Mouse (Mus musculus) naive thymus-derived CD4-positive, alpha-beta T cell, adult 2 months (primary cell): ENCODE data around the gene Adcy1.

Experiments
- DNase-seq: peaks from one replicate; pipeline ENCODE4 v3.0.0-alpha.2; 2011; ENCODE audit warnings: low read depth

The Adcy1 gene

DNA sequence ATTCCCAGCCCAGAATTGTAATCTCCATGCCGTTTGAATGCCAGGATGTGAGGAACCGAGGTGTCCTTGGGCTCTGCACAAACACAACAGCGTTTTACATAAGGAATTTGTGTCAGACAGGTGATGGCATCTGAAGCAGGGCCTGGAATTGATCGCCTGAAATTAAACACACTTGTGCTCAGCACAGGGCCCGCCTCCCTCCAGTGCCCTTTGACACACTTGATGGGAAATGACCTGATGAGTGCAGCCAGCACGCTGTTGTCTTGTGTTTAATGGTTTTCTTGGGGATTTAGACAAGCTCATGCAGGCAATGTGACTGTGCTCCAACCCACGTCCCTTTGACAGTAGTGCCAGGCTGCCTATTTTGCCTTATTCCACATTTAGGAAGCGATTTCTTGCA, 124.2 kb downstream of the Adcy1 start:
- DNase-seq = no peak

- no peak for DNase-seq
Measured at GRCm38 (mm10) chr11:7188469-7188868, 125.2 kb downstream of the Adcy1 start, which contains the start of gene Gm11985. Gm11985 (minus strand) TSS chr11:7188569.

GRCm38 (mm10) chr11:7192710-7193109, 129.4 kb downstream of the Adcy1 start:
- DNase-seq = no peak

- DNase-seq = no peak
Measured at GRCm38 (mm10) chr11:7193134-7193533, 129.8 kb downstream of the Adcy1 start.

- DNase-seq = no peak
Measured at GRCm38 (mm10) chr11:7194432-7195311, 131.4 kb downstream of the Adcy1 start.

DNA sequence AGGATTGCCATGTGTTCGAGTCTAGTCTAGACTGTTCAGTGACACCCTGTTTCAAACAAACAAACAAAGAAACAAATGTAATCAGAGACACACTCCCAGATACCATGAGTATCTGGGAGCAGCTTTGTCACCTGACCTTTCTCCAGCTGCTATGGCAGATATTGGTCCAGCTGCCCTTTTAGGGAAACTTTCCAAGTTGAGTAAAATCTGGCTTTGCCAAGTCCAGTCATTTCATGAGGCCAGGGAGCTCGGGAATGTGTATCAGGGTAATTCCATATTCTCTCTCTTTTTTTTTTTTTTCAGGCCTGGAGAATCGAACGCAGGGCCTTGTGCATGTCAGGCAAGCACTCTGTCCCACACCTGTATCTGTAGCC, 132.0 kb downstream of the Adcy1 start:
- DNase-seq = no peak

DNA sequence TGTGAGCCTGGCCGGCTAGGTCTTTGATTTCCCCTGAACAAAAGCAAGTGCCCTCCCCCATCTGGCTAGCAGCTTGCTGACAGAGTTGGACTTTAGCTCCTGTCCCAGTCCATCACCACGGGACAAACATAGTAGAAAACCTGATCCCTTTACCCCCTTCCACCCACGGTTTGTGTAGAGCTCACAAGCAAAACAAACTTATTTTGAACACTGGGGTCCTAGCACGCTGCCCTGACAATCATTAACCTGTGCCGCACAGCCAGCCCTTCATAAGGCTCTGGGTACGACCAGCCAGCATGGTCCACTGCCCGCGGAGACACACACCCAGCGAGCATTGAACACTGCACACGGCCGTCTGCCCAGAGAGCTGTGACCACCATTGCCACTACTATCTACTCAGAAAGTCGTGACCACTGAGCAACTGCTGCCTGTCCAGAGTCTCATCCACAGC, 134.2 kb downstream of the Adcy1 start, which contains the start of gene Igfbp1:
Gene Igfbp1, plus strand, starts transcription at position 292 of the 451 bp plus-strand sequence.
- DNase-seq = no peak

GRCm38 (mm10) chr11:7198006-7198405, 134.7 kb downstream of the Adcy1 start:
- no peak for DNase-seq

DNA sequence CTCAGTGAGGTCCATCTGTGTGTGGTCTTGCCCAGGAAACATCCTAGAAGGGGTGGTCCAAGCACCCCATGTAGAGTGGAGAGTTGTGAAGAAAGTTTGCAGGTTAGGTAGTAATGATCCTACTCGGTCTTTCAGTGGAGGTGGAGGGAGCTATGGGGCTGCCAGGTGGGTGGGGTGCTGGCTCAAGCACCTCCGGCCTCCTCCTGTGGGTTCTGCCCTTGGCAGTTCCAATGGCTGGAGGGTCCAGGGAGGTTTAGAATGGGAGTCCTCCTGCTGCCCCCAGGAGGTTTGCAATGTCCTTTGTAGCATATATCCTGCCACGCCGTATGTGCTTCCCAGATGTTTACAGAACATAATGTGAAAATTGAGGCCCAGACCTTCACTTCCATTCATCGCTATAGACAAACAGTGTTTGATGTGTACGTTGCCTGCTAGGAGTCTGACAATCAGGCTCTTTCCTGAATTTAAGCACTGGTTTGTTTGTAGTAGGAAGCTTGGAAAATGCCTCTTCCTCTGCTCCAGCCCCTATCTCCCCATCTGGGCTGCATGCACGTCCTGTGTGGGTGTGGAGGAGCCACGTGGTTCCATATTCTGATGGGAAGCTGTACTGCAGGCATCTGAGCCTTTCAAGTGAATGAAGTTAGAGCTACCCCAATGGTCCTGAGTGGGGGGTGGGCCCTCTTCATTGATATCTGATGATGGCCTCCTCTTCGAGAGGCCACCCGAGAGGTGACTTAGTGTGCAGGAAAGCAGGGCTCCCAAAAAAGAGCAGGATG, 135.4 kb downstream of the Adcy1 start:
- DNase-seq = no peak

DNA sequence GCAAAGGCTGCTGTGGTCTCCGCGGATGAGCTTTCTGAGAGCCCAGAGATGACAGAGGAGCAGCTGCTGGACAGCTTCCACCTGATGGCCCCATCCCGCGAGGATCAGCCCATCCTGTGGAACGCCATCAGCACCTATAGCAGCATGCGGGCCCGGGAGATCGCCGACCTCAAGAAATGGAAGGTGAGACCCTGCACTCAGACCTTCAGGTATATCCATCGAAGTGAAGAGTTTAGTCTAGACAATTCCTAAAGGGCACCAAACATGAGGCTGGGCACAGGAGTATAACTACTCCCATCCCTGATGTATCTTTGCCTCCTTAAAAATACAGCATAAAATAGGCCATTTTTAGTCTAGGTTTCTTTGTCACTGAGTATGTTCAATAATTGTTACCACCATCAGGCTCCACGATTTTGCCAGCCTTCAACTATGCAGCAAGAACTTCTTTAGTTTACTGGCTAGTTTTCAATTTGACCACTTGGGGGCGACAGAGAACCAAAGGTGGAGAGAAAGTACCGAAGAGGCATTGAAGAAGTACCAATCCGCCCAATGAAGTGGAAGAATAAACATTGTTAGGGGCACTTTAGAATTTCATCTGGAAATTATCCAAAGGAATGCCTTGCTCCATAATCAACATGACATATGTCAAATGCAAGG, 136.6 kb downstream of the Adcy1 start:
- peak; percentile 36 for DNase-seq

- no peak for DNase-seq
Measured at GRCm38 (mm10) chr11:7200393-7200783, 137.1 kb downstream of the Adcy1 start.

- no peak for DNase-seq
Measured at GRCm38 (mm10) chr11:7202206-7202605, 138.9 kb downstream of the Adcy1 start.

DNA sequence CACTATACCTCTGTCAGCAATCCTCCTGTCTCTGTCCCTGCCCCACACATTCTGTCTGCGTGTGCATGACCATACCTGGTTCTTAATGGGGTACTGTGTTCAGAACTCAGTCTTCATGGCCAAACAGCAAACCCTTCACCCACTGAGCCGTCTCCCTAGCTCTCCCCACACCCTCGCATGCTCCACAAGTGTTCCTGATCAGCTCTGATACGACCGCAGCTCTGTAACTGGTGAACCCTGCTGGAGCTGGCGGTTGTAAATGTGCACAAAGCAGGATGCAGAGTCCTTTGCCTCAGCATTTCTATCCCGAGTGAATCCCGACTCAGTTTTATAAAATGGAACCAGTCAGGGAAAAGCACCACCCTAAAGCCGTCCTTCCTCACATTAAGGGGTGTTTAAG, 140.6 kb downstream of the Adcy1 start:
- no peak for DNase-seq

GRCm38 (mm10) chr11:7210343-7210742, 147.1 kb downstream of the Adcy1 start:
- DNase-seq = peak; percentile 7

DNA sequence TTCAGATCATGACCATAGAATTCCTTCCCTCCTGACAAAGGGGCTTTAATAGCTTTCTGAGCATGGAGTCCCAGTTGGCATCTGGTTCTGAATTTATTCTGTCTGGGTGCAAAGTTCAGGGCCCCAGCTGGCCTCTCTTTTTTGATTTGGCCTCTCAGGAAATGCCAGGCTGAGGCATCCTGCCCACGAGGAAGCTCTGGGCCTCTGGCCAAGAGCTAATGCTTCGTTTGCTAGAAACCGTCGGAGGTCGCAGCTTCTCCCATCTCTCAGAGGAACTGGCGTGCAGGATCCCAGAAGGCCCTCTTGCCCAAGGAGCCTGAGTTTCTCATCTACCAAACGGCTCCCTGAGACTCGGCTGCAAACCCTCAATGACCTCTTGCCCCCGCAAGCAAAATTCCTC, 147.9 kb downstream of the Adcy1 start:
- no peak for DNase-seq

DNA sequence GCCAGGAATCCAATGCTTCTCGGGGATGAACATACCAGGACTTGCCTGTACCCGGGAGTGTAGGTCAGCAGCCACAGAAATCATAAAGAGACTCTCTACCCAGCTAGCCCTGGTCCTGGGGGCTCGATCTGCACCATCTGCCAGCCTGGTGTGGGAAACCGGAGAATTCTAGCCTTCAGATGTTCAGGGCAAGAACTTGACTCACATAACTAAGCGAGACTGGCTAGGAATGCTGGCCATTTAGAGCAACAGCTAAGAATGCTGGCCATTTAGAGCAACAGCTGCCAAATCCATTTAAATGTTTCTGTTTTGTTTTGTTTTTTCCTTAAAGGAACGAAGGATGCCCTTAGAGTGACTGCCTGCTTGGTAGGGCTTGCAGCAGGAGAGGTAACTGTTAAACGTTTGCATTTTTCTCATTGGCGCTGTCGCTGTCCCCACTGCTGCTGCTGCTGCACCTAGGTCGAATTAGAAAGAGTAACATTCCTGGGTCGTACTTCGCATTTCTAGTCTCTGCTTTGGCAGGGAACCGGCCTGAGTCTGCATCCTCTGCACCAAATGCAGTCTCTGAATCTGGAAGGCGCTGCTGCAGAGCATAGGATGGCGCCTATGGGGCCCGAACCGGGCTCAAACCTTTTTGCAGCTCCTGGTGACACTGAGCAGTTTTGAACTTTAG, 149.0 kb downstream of the Adcy1 start:
- DNase-seq = no peak

GRCm38 (mm10) chr11:7213161-7213500, 149.8 kb downstream of the Adcy1 start:
- DNase-seq = no peak

GRCm38 (mm10) chr11:7213501-7214341, 150.4 kb downstream of the Adcy1 start, which contains the start of gene Igfbp3:
Igfbp3 (minus strand) TSS chr11:7213923.
- DNase-seq = no peak

DNA sequence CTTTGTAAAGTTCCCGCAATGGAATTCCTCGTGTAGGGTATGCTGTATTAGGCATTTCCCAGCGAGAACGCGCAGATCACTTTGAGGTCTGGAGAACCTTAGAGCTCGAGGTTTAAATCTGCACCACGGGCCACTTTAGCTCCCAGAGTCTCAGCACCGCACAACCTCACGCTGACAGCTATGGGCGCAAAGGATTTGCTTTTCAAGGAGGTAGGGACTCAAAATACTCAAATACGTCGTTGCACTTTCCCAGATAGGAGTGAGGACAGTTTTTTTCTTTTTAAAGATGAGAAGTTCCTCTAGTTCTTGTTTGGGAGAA, 151.0 kb downstream of the Adcy1 start:
- no peak for DNase-seq

- DNase-seq = no peak
Measured at GRCm38 (mm10) chr11:7214761-7215160, 151.5 kb downstream of the Adcy1 start.

GRCm38 (mm10) chr11:7215703-7216102, 152.4 kb downstream of the Adcy1 start:
- no peak for DNase-seq
